Mouse (Mus musculus): ENCODE measurements around the gene Gm21739.
"Not testable (repeated sequence)": the region's sequence is repeated elsewhere in the genome, so short reads cannot be mapped to it uniquely, and the experiment has no call there.

The Gm21739 gene

GRCm38 (mm10) chrY:44264344-44264743 lies at the start of gene Gm21739:
Gm21739 (minus strand) TSS chrY:44264444.
- DNase-seq, result not testable (repeated sequence)

Data from lung, postnatal 14 days (tissue).